Mouse (Mus musculus): ENCODE results near the gene Capza2. TPM values are rescaled to one million over a fixed set of nuclear protein-coding genes. Genes with fewer than 3 reads are reported as not detected.

Gene Capza2
- 193 and 194 TPM in 2 replicates for polyA plus RNA-seq (2015; fragmentation: Nextera tagmentation; extraction: Ambion mirVana)

DNA sequence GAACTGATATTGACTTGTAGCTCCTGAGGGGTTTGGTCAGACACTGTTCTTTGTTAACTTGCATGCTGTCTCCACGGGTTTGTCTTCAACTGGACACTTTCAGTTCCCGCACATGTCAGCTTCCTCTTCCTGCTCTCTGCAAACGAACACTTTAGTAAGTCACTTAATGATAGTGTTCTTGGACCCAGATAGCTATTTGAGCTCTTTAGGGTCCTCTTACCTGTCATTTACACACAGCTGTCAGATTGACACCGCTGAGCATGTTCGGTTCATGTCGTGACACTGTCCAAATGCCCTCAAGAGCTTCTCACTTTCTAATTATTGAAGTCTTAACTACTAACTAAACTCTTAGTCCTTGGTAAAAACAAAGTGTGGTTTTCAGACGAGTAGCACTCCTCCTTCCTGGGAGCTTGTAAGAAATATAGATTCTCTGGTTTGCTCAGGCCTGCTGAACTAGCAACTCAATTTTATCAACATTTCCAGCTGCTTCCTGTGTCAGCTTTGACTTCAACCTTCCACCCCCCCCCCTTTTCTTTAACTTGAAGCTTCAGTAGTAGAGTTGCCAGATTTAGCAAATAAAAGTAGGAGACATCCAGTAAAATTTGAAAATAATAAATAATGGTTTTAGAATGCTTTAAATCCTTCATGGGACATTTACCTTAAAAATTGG is at the start of gene Capza2:
Gene Capza2, plus strand, starts transcription at position 620 of the 670 bp plus-strand sequence.
- no peaks in the 10 kb centered on the region for H3K9me3 ChIP-seq (replicated peaks)
- H3K4me1 ChIP-seq: 0 out of 2 replicates have a peak, but pooled peaks cover 5% of the 10 kb centered on the region
- peak within 1 kb of the TSS; percentile 95 for H3K27ac ChIP-seq (replicated peaks)
- ATAC-seq (ENCODE audit: insufficient number of reproducible peaks, low FRiP score, low TSS enrichment, low read depth): no peak
- peak within 1 kb of the TSS; percentile 61 for H3K4me2 ChIP-seq (replicated peaks)
- H3K27me3 ChIP-seq: no peaks in the 10 kb centered on the region
- WGBS: 61% methylated on average over 7 of the region's 7 CpGs
- no peaks in the 10 kb centered on the region for H3K36me3 ChIP-seq
- H3K4me3 ChIP-seq (replicated peaks): peak within 1 kb of the TSS; percentile 81
- peak within 1 kb of the TSS; percentile 89 for H3K9ac ChIP-seq

DNA sequence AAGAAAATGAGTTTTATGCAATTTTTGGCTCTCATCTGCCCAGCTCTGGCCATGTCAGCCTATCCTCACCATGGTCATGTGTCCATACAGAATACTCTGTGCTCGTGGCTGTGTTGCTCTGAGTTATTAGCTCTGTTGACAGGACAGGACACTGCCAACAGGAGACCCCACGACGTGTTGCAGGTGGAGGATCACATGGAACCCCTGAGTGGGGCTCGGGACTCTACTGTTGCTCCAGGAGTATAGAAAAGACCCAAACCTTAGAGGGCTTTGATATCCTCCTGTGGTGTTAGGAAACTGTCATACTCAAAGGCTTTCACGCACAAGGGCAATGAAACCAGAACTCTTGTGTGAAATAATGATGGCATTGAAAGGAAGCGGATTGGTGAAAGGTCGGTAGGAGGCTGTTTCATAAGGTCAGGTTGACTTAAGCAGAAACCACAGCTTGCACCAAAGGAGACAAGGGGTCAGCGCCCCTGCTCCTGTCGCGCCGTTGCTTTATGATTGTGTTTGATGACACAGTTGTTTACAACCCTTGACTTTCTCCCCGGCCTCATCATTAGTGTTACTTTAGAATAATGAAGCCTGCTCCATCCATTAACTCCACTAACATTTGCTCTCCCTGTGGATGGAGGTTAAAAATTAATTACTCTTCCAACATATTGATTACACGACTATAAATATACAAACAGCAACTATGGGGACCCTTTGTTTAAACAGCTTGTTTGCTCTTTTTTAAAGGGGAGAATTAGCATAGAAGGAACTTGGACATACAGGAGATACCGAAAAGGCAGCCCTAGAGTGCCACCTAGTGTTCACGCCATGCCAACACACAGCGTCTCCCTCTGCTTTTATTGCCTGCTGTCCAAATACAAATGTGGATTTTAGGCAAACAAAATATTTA is 46.7 kb upstream of the Capza2 start:
- Histone ChIP-seq H3K9ac (no peak overlapping the region), H3K4me3 (replicated peaks) (no peak overlapping the region)

DNA sequence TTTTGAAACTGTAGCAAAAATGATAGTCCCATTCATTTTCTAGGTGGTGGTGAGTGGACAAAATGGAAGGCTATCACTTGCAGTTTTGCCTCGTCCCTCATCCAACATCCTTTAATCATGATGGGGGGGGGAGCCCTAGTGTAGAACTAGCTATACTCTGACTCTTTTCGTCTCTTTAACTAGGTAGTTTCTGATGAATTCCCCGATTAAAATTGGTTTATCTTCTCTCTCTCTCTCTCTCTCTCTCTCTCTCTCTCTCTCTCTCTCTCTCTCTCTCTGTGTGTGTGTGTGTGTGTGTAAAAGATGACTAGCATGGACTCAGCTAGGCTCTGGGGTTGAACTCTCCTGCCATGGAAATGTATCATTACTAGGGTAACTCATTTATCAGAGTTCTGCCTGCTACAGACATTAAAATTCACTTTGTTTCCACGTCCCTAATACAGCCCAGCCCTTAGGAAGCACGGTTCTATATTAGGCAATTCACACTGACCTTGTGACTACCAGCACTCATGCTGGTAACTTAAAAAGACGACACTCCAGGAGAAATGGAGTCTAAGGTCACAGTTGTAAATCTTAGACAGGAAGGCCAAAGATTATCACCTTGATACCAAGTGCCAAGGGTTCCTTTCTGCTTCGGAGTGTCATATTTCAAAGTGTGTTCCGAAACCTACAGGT is 45.9 kb upstream of the Capza2 start:
- WGBS: 49% methylated on average over 8 of the region's 8 CpGs
- no peaks in the 10 kb centered on the region for H3K36me3 ChIP-seq
- no peaks in the 10 kb centered on the region for H3K4me1 ChIP-seq
- no peak for ATAC-seq (ENCODE audit: insufficient number of reproducible peaks, low FRiP score, low TSS enrichment, low read depth)
- no peak overlapping the region for H3K4me3 ChIP-seq (replicated peaks)
- H3K27me3 ChIP-seq: no peaks in the 10 kb centered on the region
- H3K9me3 ChIP-seq (replicated peaks): 0 out of 2 replicates have a peak, but pooled peaks cover 5% of the 10 kb centered on the region
- H3K27ac ChIP-seq (replicated peaks): no peak overlapping the region
- H3K9ac ChIP-seq: no peak overlapping the region
- no peak overlapping the region for H3K4me2 ChIP-seq (replicated peaks)

More for the DNA sequence above, 46.7 kb upstream of the Capza2 start:
- Histone ChIP-seq H3K36me3 (no peaks in the 10 kb centered on the region), H3K9me3 (replicated peaks) (0 out of 2 replicates have a peak, but pooled peaks cover 5% of the 10 kb centered on the region), H3K4me1 (no peaks in the 10 kb centered on the region), H3K27me3 (no peaks in the 10 kb centered on the region), H3K27ac (replicated peaks) (no peak overlapping the region), H3K4me2 (replicated peaks) (no peak overlapping the region)
- peak; percentile 60 for ATAC-seq (ENCODE audit: insufficient number of reproducible peaks, low FRiP score, low TSS enrichment, low read depth)
- 35% methylated on average over 16 of the region's 16 CpGs for WGBS

DNA sequence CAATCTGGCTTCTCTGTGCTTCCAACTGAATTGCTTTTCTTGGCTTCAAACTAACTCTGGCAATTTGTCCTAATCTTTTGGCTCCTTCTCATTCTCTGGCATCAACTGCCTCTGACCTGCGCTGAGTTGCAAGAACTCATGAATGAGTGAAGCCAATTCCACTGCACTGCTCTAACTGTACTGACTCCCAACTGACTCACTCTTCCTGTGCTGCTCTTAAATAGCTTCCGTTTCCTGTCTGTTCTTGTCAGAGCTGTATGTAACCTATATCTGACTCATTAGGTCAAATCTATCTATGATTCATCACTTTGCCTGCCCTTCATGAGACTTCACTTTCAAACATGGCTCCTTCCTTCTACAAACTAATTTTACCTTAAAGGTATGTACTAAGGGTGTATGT is 42.1 kb upstream of the Capza2 start:
- Histone ChIP-seq H3K36me3 (no peaks in the 10 kb centered on the region), H3K9me3 (replicated peaks) (0 out of 2 replicates have a peak, but pooled peaks cover 5% of the 10 kb centered on the region), H3K4me3 (replicated peaks) (no peak overlapping the region), H3K4me2 (replicated peaks) (no peak overlapping the region), H3K4me1 (no peaks in the 10 kb centered on the region), H3K27ac (replicated peaks) (no peak overlapping the region), H3K27me3 (no peaks in the 10 kb centered on the region), H3K9ac (no peak overlapping the region)
- WGBS: 92% methylated on average over 2 of the region's 2 CpGs
- no peak for ATAC-seq (ENCODE audit: insufficient number of reproducible peaks, low FRiP score, low TSS enrichment, low read depth)

DNA sequence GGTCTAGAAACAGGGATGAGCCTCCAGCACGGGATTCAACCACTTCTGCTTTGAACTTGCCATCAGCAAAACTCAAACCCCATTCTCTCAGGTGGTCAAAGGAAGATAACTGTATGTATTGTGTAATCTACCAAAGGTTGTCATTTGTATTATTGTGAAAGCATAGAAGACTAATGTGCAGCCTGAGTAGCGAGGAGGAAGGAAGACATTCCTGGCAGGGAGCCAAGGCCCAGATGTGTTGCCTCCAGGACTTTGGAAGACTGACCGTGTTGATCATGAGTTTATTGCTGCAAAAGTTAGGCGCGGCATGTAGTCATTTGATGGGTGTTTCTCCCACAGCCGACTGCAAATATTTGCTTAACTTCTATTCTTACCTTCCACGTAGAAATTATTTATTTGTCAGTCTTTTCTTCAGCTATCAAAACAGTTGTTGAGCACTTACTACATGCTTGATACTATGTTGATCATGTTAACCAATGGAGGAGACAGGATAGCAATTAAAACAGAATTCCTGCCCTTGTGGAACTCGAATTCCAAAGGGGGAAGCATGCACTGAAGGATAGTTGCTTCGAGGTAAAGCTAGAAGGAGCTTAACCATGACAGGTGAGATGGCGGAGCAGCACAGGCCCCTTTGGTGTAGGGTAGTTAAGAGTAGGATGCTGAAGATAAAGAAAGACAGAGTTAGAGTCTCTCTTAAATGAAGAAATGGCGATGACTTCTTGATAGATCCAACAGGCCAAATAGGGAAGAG is 40.1 kb upstream of the Capza2 start:
- Histone ChIP-seq H3K4me1 (no peaks in the 10 kb centered on the region), H3K9me3 (replicated peaks) (0 out of 2 replicates have a peak, but pooled peaks cover 5% of the 10 kb centered on the region), H3K27ac (replicated peaks) (no peak overlapping the region), H3K36me3 (no peaks in the 10 kb centered on the region), H3K4me2 (replicated peaks) (no peak overlapping the region), H3K9ac (no peak overlapping the region), H3K27me3 (no peaks in the 10 kb centered on the region), H3K4me3 (replicated peaks) (no peak overlapping the region)
- ATAC-seq (ENCODE audit: insufficient number of reproducible peaks, low FRiP score, low TSS enrichment, low read depth): no peak
- 61% methylated on average over 11 of the region's 11 CpGs for WGBS

DNA sequence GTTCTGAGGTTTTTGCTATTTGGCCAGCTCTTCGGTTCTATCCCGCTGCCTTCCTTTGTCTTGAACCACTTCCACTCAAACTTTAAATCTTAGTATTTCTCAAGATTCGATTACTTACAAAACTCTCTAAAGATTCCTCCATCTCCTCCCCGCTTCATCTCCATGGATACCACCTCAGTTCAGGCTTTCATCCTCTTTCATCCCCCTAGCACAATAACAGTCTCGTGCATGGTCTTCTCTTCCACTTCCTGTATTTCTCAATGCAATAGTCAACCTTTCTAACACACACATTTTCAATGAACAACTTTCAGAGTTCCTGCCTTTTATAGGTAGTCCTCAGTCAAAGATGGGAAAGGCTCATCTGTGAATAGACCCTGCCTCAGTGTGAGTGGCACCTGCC is 36.7 kb upstream of the Capza2 start:
- WGBS: 86% methylated on average over 5 of the region's 5 CpGs
- ATAC-seq (ENCODE audit: insufficient number of reproducible peaks, low FRiP score, low TSS enrichment, low read depth): no peak

DNA sequence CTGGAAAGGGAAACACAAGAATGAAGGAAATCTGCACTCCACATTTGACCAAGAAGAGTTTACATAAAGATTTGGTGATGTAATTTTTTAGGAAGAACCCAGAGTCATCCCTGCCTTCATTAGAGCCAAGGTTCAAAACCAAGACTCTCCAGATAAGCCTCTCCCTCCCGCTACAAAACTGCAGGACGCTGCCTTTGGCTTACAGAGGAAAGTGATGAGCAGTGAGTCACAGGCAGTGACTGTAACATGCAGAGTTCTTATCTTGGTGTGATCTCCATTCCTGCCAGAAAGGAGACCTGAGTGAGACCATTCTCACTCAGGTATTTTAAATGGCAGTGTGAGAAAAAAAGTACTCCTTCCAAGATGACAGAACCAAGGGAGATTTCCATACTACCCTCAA is 34.5 kb upstream of the Capza2 start:
- Histone ChIP-seq H3K27ac (replicated peaks) (no peak overlapping the region), H3K4me2 (replicated peaks) (no peak overlapping the region), H3K27me3 (no peaks in the 10 kb centered on the region), H3K9ac (no peak overlapping the region), H3K36me3 (no peaks in the 10 kb centered on the region), H3K4me3 (replicated peaks) (no peak overlapping the region), H3K9me3 (replicated peaks) (no peaks in the 10 kb centered on the region), H3K4me1 (no peaks in the 10 kb centered on the region)
- no peak for ATAC-seq (ENCODE audit: insufficient number of reproducible peaks, low FRiP score, low TSS enrichment, low read depth)
- WGBS: 63% methylated on average over 2 of the region's 2 CpGs

More for the DNA sequence above, 36.7 kb upstream of the Capza2 start:
- Histone ChIP-seq H3K4me3 (replicated peaks) (no peak overlapping the region), H3K27me3 (no peaks in the 10 kb centered on the region), H3K36me3 (no peaks in the 10 kb centered on the region), H3K9ac (no peak overlapping the region), H3K4me2 (replicated peaks) (no peak overlapping the region), H3K4me1 (no peaks in the 10 kb centered on the region), H3K27ac (replicated peaks) (no peak overlapping the region), H3K9me3 (replicated peaks) (no peaks in the 10 kb centered on the region)

DNA sequence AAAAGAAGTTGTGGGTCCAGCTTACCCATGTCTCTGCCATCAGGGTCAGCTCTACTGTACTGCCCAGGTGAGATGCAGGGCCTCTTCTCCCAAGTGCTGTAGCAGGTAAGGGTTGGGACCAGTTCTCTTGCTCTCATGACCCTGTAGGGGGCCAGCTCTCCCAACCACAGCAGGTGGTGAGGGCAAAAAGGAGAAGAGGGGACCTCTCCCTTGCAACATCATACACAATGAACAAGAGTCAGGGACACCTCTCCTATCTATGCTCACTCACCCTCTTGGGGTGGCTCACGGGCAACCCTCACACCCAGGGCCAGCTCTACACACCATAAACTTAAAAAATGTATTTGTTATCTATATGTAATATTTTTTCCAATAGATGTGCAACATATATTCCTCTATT is 29.1 kb upstream of the Capza2 start:
- ATAC-seq (ENCODE audit: insufficient number of reproducible peaks, low FRiP score, low TSS enrichment, low read depth): no peak
- Histone ChIP-seq H3K4me2 (replicated peaks) (no peak overlapping the region), H3K27ac (replicated peaks) (no peak overlapping the region), H3K9ac (no peak overlapping the region), H3K36me3 (no peaks in the 10 kb centered on the region), H3K4me3 (replicated peaks) (no peak overlapping the region), H3K27me3 (no peaks in the 10 kb centered on the region), H3K9me3 (replicated peaks) (no peaks in the 10 kb centered on the region), H3K4me1 (no peaks in the 10 kb centered on the region)
- WGBS: 81% methylated on average over 1 of the region's 1 CpGs

DNA sequence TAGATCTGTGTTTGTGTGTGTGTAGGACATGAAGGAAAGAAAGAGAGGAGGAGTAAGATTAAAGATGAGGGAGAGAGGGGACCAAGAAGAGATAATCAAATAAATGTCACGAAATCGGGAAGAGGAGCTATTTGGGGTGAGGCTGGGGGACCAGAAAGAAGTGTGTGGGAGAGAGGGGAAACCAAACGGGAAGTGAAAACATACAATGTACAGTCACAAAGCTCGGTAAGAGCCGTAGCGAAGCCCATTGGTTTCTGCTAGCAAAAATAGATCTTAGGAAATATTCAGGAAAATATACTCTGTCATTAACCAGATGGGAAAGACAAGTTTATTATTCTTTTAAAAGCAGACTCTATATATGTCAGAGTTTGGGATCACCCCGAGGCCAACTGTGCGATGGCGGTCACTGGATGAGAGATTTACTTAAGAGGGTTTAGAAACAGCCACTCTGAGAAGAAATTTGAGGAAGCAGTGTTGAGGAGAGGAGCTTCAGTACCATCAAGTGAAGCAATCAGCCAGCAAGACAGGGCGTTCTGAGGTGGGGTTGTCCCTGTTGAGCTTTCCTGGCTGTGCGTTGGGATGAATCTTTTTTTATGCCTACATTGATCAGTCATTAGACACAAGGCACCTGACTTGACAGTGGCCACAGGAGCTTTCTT is 24.6 kb upstream of the Capza2 start:
- H3K4me3 ChIP-seq (replicated peaks): no peak overlapping the region
- no peaks in the 10 kb centered on the region for H3K36me3 ChIP-seq
- ATAC-seq (ENCODE audit: insufficient number of reproducible peaks, low FRiP score, low TSS enrichment, low read depth): no peak

DNA sequence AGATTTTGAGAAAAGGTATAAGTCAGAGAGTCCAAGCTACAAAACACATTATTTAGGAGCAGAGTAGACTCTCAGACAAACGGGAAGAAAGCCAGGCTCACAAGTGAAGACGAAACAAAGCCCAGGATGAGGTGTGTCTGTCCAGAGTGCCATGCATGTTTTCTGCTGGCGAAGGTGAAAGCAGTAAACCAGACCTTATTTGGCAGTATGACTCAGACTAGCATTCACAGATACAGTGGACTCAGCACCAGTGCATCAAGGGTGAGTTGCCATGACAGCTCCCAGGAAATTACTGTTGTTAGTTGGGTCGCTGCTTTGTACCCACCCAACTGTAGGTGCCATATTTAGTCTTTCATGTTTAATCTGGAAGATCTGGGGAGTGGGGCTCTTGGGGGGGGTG is 23.4 kb upstream of the Capza2 start:
- ATAC-seq (ENCODE audit: insufficient number of reproducible peaks, low FRiP score, low TSS enrichment, low read depth): no peak
- H3K27me3 ChIP-seq: no peaks in the 10 kb centered on the region
- 64% methylated on average over 4 of the region's 4 CpGs for WGBS

More for the DNA sequence above, 24.6 kb upstream of the Capza2 start:
- H3K27ac ChIP-seq (replicated peaks): no peak overlapping the region
- H3K9me3 ChIP-seq (replicated peaks): no peaks in the 10 kb centered on the region
- no peaks in the 10 kb centered on the region for H3K27me3 ChIP-seq
- no peak overlapping the region for H3K9ac ChIP-seq
- H3K4me2 ChIP-seq (replicated peaks): no peak overlapping the region
- 81% methylated on average over 11 of the region's 11 CpGs for WGBS
- no peaks in the 10 kb centered on the region for H3K4me1 ChIP-seq

More for the DNA sequence above, 23.4 kb upstream of the Capza2 start:
- Histone ChIP-seq H3K9ac (no peak overlapping the region), H3K4me1 (no peaks in the 10 kb centered on the region), H3K36me3 (no peaks in the 10 kb centered on the region), H3K4me3 (replicated peaks) (no peak overlapping the region), H3K9me3 (replicated peaks) (no peaks in the 10 kb centered on the region), H3K27ac (replicated peaks) (no peak overlapping the region), H3K4me2 (replicated peaks) (no peak overlapping the region)
